Mouse (Mus musculus) CH12.LX (cell line): ENCODE measurements around the gene Tbc1d19. TPM values are rescaled to one million over a fixed set of nuclear protein-coding genes. Genes with fewer than 3 reads are reported as not detected.

Source experiments
- DNase-seq: peaks from one replicate; pipeline ENCODE4 v3.0.0-alpha.2; 2013; ENCODE audit errors: extremely low read depth
- H3K27ac ChIP-seq: 2 replicates; pipeline ENCODE4 v1.5.1; 2012; ENCODE audit warnings: low read depth, mild to moderate bottlenecking, control low read depth, moderate library complexity; ENCODE audit not compliant: insufficient read depth
- H3K27me3 ChIP-seq: replicated peaks from 2 replicates; pipeline ENCODE3; 2012; ENCODE audit warnings: inconsistent platforms
- H3K36me3 ChIP-seq, 2 experiments: replicated peaks in 1 of 2; 2 replicates each; pipeline versions ENCODE3 to v1.6.1; 2012; ENCODE audit warnings: inconsistent platforms in 1 of 2, low read length in 1 of 2, mild to moderate bottlenecking in 1 of 2, mixed read lengths in 1 of 2, moderate library complexity in 1 of 2; ENCODE audit not compliant: control insufficient read depth in 1 of 2, insufficient read depth in 1 of 2
- H3K4me1 ChIP-seq, 2 experiments: 2 replicates each; pipeline ENCODE4 v1.6.1; 2012; ENCODE audit warnings: inconsistent platforms in 1 of 2, moderate library complexity in 1 of 2; ENCODE audit not compliant: insufficient read depth in 2 of 2, control insufficient read depth in 1 of 2
- H3K4me2 ChIP-seq: 2 replicates; pipeline ENCODE4 v1.6.1; 2012; ENCODE audit warnings: low read depth, mild to moderate bottlenecking, control low read depth; ENCODE audit not compliant: poor library complexity, insufficient read depth, severe bottlenecking
- H3K4me3 ChIP-seq, 3 experiments: fragments of 150-350 bp in 1 of 3; sonication (generic) in 1 of 3; replicated peaks in 1 of 3; 2 replicates each; pipeline versions ENCODE3 to v1.5.1; 2011 to 2012; ENCODE audit warnings: low read depth in 2 of 3, low read length in 2 of 3, mild to moderate bottlenecking in 2 of 3, moderate library complexity in 2 of 3, control low read depth in 1 of 3, improper control_type of control experiment in 1 of 3, inconsistent platforms in 1 of 3, mixed read lengths in 1 of 3; ENCODE audit not compliant: poor library complexity in 1 of 3
- H3K79me2 ChIP-seq: replicated peaks from 2 replicates; pipeline ENCODE4 v1.6.1; 2012; ENCODE audit warnings: mild to moderate bottlenecking, moderate library complexity; ENCODE audit not compliant: control insufficient read depth, poor library complexity, insufficient read depth, severe bottlenecking; ENCODE audit errors: extremely low read depth
- H3K9ac ChIP-seq: 2 replicates; pipeline ENCODE4 v1.6.1; 2012; ENCODE audit warnings: low read depth, mild to moderate bottlenecking, control low read depth, moderate library complexity; ENCODE audit not compliant: insufficient read depth
- H3K9me3 ChIP-seq: replicated peaks from 2 replicates; pipeline ENCODE3; 2012; ENCODE audit warnings: low read length, inconsistent platforms, mixed read lengths
- BHLHE40 ChIP-seq: IDR thresholded peaks from 2 replicates; pipeline ENCODE4 v1.6.1; 2011; ENCODE audit warnings: mild to moderate bottlenecking, low read depth, low read length, improper control_type of control experiment
- CHD1 ChIP-seq: IDR thresholded peaks from 2 replicates; pipeline ENCODE4 v1.6.1; 2012; ENCODE audit warnings: low read depth, low read length, improper control_type of control experiment, inconsistent platforms
- CHD2 ChIP-seq: IDR thresholded peaks from 2 replicates; pipeline ENCODE4 v1.6.1; 2011; ENCODE audit warnings: low read length, improper control_type of control experiment
- CTCF ChIP-seq, 2 experiments: IDR thresholded peaks in 1 of 2; conservative IDR thresholded peaks in 1 of 2; 2 replicates each; pipeline ENCODE4 v1.5.1; 2011 to 2012; ENCODE audit warnings: low read depth in 2 of 2, low read length in 2 of 2, improper control_type of control experiment in 1 of 2, inconsistent platforms in 1 of 2, mild to moderate bottlenecking in 1 of 2, moderate library complexity in 1 of 2
- E2F4 ChIP-seq: IDR thresholded peaks from 2 replicates; pipeline ENCODE4 v1.6.1; 2011; ENCODE audit warnings: low read depth, low read length, improper control_type of control experiment; ENCODE audit not compliant: insufficient replicate concordance
- ETS1 ChIP-seq: conservative IDR thresholded peaks from 2 replicates; pipeline ENCODE4 v1.6.1; 2012; ENCODE audit warnings: low read depth, mild to moderate bottlenecking, inconsistent platforms, low read length, improper control_type of control experiment, moderate library complexity
- MEF2A ChIP-seq: IDR thresholded peaks from 2 replicates; pipeline ENCODE4 v1.6.1; 2014; ENCODE audit warnings: low read depth, mild to moderate bottlenecking, inconsistent platforms, low read length, improper control_type of control experiment, borderline replicate concordance
- MXI1 ChIP-seq: IDR thresholded peaks from 2 replicates; pipeline ENCODE4 v1.6.1; 2011; ENCODE audit warnings: mild to moderate bottlenecking, low read depth, low read length, improper control_type of control experiment
- MYC ChIP-seq: IDR thresholded peaks from 2 replicates; pipeline ENCODE4 v1.6.1; 2011; ENCODE audit warnings: low read depth, mild to moderate bottlenecking, improper control_type of control experiment, low read length
- POLR2A ChIP-seq: IDR thresholded peaks from 2 replicates; pipeline ENCODE4 v1.6.1; 2011; ENCODE audit warnings: low read depth, mild to moderate bottlenecking, improper control_type of control experiment, low read length
- RAD21 ChIP-seq: IDR thresholded peaks from 2 replicates; pipeline ENCODE4 v1.6.1; 2011; ENCODE audit warnings: low read depth, mild to moderate bottlenecking, low read length, improper control_type of control experiment, moderate library complexity
- SMC3 ChIP-seq: IDR thresholded peaks from 2 replicates; pipeline ENCODE4 v1.6.1; 2011; ENCODE audit warnings: low read depth, low read length, improper control_type of control experiment
- TBP ChIP-seq: conservative IDR thresholded peaks from 2 replicates; pipeline ENCODE4 v1.6.1; 2011; ENCODE audit warnings: low read depth, low read length, improper control_type of control experiment
- UBTF ChIP-seq: IDR thresholded peaks from 2 replicates; pipeline ENCODE4 v1.6.1; 2012; ENCODE audit warnings: low read depth, mild to moderate bottlenecking, inconsistent platforms, low read length, improper control_type of control experiment, moderate library complexity
- ZNF384 ChIP-seq: IDR thresholded peaks from 2 replicates; pipeline ENCODE4 v1.6.1; 2012; ENCODE audit warnings: low read depth, low read length, improper control_type of control experiment, inconsistent platforms
- dilution Hi-C: fragments of 300-500 bp; cut with MboI; formaldehyde crosslinking; loops from 2 replicates; pipeline ENCODE4 v1.14.3; 2020; ENCODE audit warnings: low sequenced_read_pairs; ENCODE audit not compliant: extremely low pct_unique_long_range_greater_than_20kb, extremely low pct_ligation_motif_present
- in situ Hi-C: fragments of 300-500 bp; cut with MboI; formaldehyde crosslinking; loops from 3 replicates; pipeline ENCODE4 v1.14.3; 2019; ENCODE audit warnings: low sequenced_read_pairs, low pct_ligation_motif_present, low pct_unique_long_range_greater_than_20kb, mixed read lengths
- polyA plus RNA-seq: library from polyadenylated mRNA; unstranded; fragments of >175 nt; gene quantifications from 2 replicates; pipeline ENCODE4 v1.2.1, GENCODE M21; 2012; ENCODE audit warnings: low read depth; ENCODE audit not compliant: insufficient read length
- total RNA-seq, 2 experiments: library from RNA; depleted of rRNA; stranded (reverse); fragments of 300-350 nt in 1 of 2; fragments of >200 nt in 1 of 2; gene quantifications; 2 replicates each; pipeline ENCODE4 v1.2.3; 2012 to 2014

The Tbc1d19 gene
- total and polyA plus RNA-seq, 3 experiments = 7.6 to 15.2 (median 14.8) TPM

DNA sequence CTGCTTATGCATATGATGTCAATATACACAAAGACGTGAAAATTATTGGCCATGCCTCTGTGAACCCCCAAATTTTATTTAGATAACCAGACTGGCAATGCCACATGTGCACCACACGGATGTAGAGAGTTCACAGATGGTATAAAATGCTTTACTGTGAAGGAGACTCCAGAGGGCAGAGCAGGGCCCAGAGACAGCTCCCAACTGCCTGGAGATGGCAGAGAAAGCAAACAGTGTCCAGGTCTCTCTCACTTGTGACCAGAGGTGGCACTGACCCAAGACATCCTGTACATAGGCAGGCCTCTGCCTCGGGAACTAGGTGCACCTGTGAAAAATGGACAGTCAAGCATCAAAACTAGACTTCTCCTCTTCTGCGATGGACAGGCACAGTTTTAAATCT is 114.6 kb downstream of the Tbc1d19 start:
- H3K36me3 ChIP-seq = no peaks in the 10 kb centered on the region
- H3K4me3 ChIP-seq = no peak overlapping the region
- peak; percentile 2 for DNase-seq
- dilution Hi-C loops (no loop called here), in situ Hi-C loops (no loop called here)
- no peaks in the 10 kb centered on the region for H3K79me2 ChIP-seq
- no peak overlapping the region for H3K9ac ChIP-seq
- no peaks in the 10 kb centered on the region for H3K4me1 ChIP-seq
- no peaks in the 10 kb centered on the region for H3K27me3 ChIP-seq
- no peak overlapping the region for H3K4me2 ChIP-seq
- H3K27ac ChIP-seq = no peak overlapping the region
- H3K9me3 ChIP-seq = peaks cover 7% of the 10 kb centered on the region
- peak in 1 of 2 experiments; percentile 52; a peak in 2 of 4 replicates for TF ChIP-seq CTCF (conservative IDR thresholded peaks at IDR 0.05 in 1 of 2, IDR thresholded peaks at IDR 0.05 in 1 of 2; ENCODE audit: low read depth in 2 of 2, low read length in 2 of 2)
- peak; percentile 33 for TF ChIP-seq RAD21
- TF ChIP-seq ETS1 = no peak
- TF ChIP-seq SMC3 = peak; percentile 46

DNA sequence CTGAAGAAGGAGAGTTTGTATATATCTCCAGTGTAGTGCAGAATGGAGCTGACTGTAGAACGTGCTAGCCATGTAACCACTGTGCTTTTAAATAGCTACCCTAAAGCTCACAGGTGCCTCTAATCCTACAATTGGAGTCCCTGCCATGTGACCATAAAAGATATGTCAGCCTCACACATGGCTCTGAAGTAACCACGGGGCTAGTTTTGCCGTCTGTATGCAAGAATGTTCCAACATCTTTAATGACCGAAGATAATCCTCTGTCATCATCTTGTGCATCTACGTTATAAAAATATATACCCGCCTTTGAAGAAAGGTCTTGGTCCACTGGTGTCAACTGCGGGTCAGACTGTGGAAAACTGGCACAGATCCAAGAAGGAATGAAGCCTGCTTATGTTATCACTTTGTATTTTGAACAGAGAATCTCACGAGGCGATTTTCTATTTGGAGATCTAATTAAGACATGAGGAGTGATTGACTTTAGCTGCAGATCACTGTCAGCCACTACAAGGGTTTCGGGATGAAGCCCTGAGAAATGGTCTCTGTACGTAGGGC is 117.0 kb downstream of the Tbc1d19 start:
- Histone ChIP-seq H3K9me3 (no peaks in the 10 kb centered on the region), H3K4me2 (no peak overlapping the region), H3K27me3 (no peaks in the 10 kb centered on the region), H3K36me3 (no peaks in the 10 kb centered on the region), H3K4me1 (peaks cover 0 to 5% of the 10 kb centered on the region in 2 experiments; a peak in 2 of 4 replicates), H3K79me2 (no peaks in the 10 kb centered on the region), H3K27ac (no peak overlapping the region), H3K4me3 (no peak overlapping the region), H3K9ac (no peak overlapping the region)
- TF ChIP-seq POLR2A (no peak), UBTF (no peak), CHD2 (no peak), ZNF384 (no peak), MYC (no peak), MXI1 (no peak), TBP (no peak), MEF2A (no peak), RAD21 (no peak), CHD1 (no peak), E2F4 (no peak), BHLHE40 (no peak), ETS1 (no peak)
- in situ Hi-C loops = no loop called here
- dilution Hi-C loops = no loop called here
- no peak for DNase-seq
